Mouse (Mus musculus) G1E (cell line): ENCODE results near the gene Tmem231.

Experiments
- CTCF ChIP-seq: IDR thresholded peaks from 2 replicates; pipeline ENCODE4 v1.5.1; 2012; ENCODE audit warnings: low read depth, low read length, inconsistent platforms, mixed read lengths
- GATA1 ChIP-seq: IDR thresholded peaks from 2 replicates; pipeline ENCODE4 v1.6.1; 2012; ENCODE audit warnings: borderline replicate concordance, low read length, inconsistent platforms, mixed read lengths
- POLR2AphosphoS5 ChIP-seq: IDR thresholded peaks from 2 replicates; pipeline ENCODE4 v1.6.1; 2012; ENCODE audit warnings: low read depth, low read length, inconsistent platforms; ENCODE audit not compliant: insufficient replicate concordance

GRCm38 (mm10) chr8:111912860-111913432 lies 20.7 kb downstream of the Tmem231 start:
- TF ChIP-seq CTCF (no peak), GATA1 (no peak), POLR2AphosphoS5 (no peak)
